Mouse (Mus musculus): ENCODE data around the gene Pitpnm2. TPM values are rescaled to one million over a fixed set of nuclear protein-coding genes. Genes with fewer than 3 reads are reported as not detected.

The Pitpnm2 gene
- polyA plus RNA-seq, 1 experiment = 19.6 TPM

DNA sequence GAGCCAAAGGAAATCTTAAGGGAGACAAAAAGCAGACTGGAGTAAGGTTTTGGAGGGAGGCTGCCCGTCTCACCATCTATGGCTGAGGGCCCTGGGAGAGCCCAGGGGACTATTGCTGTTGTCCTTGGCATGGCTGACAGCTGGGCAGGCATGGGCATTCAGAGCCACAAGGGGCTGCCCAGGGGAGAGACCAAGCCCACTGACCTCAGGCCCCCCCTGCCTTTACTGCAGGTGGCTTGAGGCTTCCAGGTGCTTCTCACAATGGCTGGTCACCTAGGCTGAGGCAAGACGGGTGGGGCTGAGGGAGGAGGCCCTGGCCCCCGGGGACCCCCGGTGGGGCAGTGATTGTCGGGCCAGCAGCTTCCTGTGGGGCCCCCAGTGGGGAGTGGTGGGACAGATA lies 130.4 kb downstream of the Pitpnm2 start:
- Histone ChIP-seq H3K36me3 (ENCODE audit: control insufficient read depth, insufficient read depth, low read length) (peaks cover 11% of the 10 kb centered on the region; the same call in 1 of the 2 replicates), H3K27me3 (ENCODE audit: control insufficient read depth, insufficient read depth, low read length) (no peaks in the 10 kb centered on the region), H3K4me1 (ENCODE audit: control insufficient read depth, insufficient read depth, insufficient read length, low read length) (peaks cover 9% of the 10 kb centered on the region), H3K4me3 (ENCODE audit: low read depth, low read length) (no peak overlapping the region), H3K27ac (ENCODE audit: insufficient read depth, low read depth, low read length) (no peak overlapping the region)
- 63% methylated on average over 5 of the region's 5 CpGs for WGBS
- no peak for TF ChIP-seq POLR2A (IDR thresholded peaks at IDR 0.05; ENCODE audit: low read depth, low read length)
- TF ChIP-seq CTCF (IDR thresholded peaks at IDR 0.05; ENCODE audit: extremely low read depth, insufficient read length, insufficient replicate concordance, low read depth, low read length) = no peak

GRCm38 (mm10) chr5:124115990-124116845 lies 133.3 kb downstream of the Pitpnm2 start, which contains the start of gene Arl6ip4:
Gene Arl6ip4, plus strand, starts transcription at chr5:124116089.
- under 1% methylated on average over 64 of the region's 64 CpGs for WGBS

GRCm38 (mm10) chr5:124115531-124115930 lies 134.0 kb downstream of the Pitpnm2 start:
- WGBS = 25% methylated on average over 6 of the region's 7 CpGs
- H3K4me1 ChIP-seq (ENCODE audit: control insufficient read depth, insufficient read depth, insufficient read length, low read length) = peaks cover 20% of the 10 kb centered on the region
- peaks cover 11% of the 10 kb centered on the region; the same call in 1 of the 2 replicates for H3K36me3 ChIP-seq (ENCODE audit: control insufficient read depth, insufficient read depth, low read length)
- H3K4me3 ChIP-seq (ENCODE audit: low read depth, low read length) = peak overlapping the region; percentile 83
- TF ChIP-seq CTCF (IDR thresholded peaks at IDR 0.05; ENCODE audit: extremely low read depth, insufficient read length, insufficient replicate concordance, low read depth, low read length) = no peak
- TF ChIP-seq POLR2A (IDR thresholded peaks at IDR 0.05; ENCODE audit: low read depth, low read length) = no peak
- H3K27me3 ChIP-seq (ENCODE audit: control insufficient read depth, insufficient read depth, low read length) = no peaks in the 10 kb centered on the region
- no peak overlapping the region for H3K27ac ChIP-seq (ENCODE audit: insufficient read depth, low read depth, low read length)

More at GRCm38 (mm10) chr5:124115990-124116845, 133.3 kb downstream of the Pitpnm2 start, which contains the start of gene Arl6ip4:
- TF ChIP-seq CTCF (IDR thresholded peaks at IDR 0.05; ENCODE audit: extremely low read depth, insufficient read length, insufficient replicate concordance, low read depth, low read length) (peak; percentile 12; the same call in 1 of the 2 replicates), POLR2A (IDR thresholded peaks at IDR 0.05; ENCODE audit: low read depth, low read length) (peak; percentile 33; the same call in 1 of the 2 replicates)
- Histone ChIP-seq H3K27ac (ENCODE audit: insufficient read depth, low read depth, low read length) (0 out of 2 replicates have a peak within 1 kb of the TSS, but pooled peaks have one; percentile 37), H3K36me3 (ENCODE audit: control insufficient read depth, insufficient read depth, low read length) (peaks cover 11% of the 10 kb centered on the region; the same call in 1 of the 2 replicates), H3K4me3 (ENCODE audit: low read depth, low read length) (peak within 1 kb of the TSS; percentile 83), H3K4me1 (ENCODE audit: control insufficient read depth, insufficient read depth, insufficient read length, low read length) (peaks cover 16% of the 10 kb centered on the region), H3K27me3 (ENCODE audit: control insufficient read depth, insufficient read depth, low read length) (no peaks in the 10 kb centered on the region)

- Histone ChIP-seq H3K36me3 (ENCODE audit: control insufficient read depth, insufficient read depth, low read length) (peaks cover 9% of the 10 kb centered on the region; the same call in 1 of the 2 replicates), H3K27ac (ENCODE audit: insufficient read depth, low read depth, low read length) (no peak overlapping the region), H3K4me1 (ENCODE audit: control insufficient read depth, insufficient read depth, insufficient read length, low read length) (peaks cover 20% of the 10 kb centered on the region), H3K4me3 (ENCODE audit: low read depth, low read length) (no peak overlapping the region), H3K27me3 (ENCODE audit: control insufficient read depth, insufficient read depth, low read length) (no peaks in the 10 kb centered on the region)
- WGBS = 94% methylated on average over 24 of the region's 24 CpGs
- TF ChIP-seq POLR2A (IDR thresholded peaks at IDR 0.05; ENCODE audit: low read depth, low read length) (no peak), CTCF (IDR thresholded peaks at IDR 0.05; ENCODE audit: extremely low read depth, insufficient read length, insufficient replicate concordance, low read depth, low read length) (no peak)
Measured at GRCm38 (mm10) chr5:124114276-124115025, 135.1 kb downstream of the Pitpnm2 start.

GRCm38 (mm10) chr5:124113030-124113429 lies 136.5 kb downstream of the Pitpnm2 start:
- H3K27me3 ChIP-seq (ENCODE audit: control insufficient read depth, insufficient read depth, low read length) = no peaks in the 10 kb centered on the region
- peaks cover 20% of the 10 kb centered on the region for H3K4me1 ChIP-seq (ENCODE audit: control insufficient read depth, insufficient read depth, insufficient read length, low read length)
- H3K27ac ChIP-seq (ENCODE audit: insufficient read depth, low read depth, low read length) = peak overlapping the region; percentile 50
- peaks cover 3% of the 10 kb centered on the region; the same call in 1 of the 2 replicates for H3K36me3 ChIP-seq (ENCODE audit: control insufficient read depth, insufficient read depth, low read length)
- TF ChIP-seq POLR2A (IDR thresholded peaks at IDR 0.05; ENCODE audit: low read depth, low read length) = no peak
- TF ChIP-seq CTCF (IDR thresholded peaks at IDR 0.05; ENCODE audit: extremely low read depth, insufficient read length, insufficient replicate concordance, low read depth, low read length) = no peak; the same call in 1 of the 2 replicates
- peak overlapping the region; percentile 86 for H3K4me3 ChIP-seq (ENCODE audit: low read depth, low read length)
- WGBS = 13% methylated on average over 14 of the region's 14 CpGs

DNA sequence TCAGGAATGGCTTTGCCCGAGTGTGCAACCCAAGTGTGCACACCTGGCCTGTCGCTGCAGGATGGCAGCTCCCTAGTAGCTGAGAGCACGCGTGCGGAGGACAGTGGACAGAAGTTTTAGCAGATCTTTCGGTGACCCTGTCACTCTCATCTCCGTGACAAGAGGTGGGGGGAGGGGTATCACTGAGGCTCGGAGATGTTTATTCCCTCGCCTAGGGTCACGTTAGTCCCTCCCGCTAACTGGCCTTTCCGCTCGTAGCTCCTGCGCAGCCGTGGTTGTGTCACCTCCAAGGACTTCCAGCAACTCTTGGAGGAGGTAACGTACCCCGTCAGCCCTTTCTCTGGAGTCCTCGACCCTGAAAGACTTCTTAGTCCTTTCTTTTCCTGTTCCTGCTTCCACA lies 137.0 kb downstream of the Pitpnm2 start:
- under 1% methylated on average over 18 of the region's 18 CpGs for WGBS
- TF ChIP-seq POLR2A (IDR thresholded peaks at IDR 0.05; ENCODE audit: low read depth, low read length) = no peak
- TF ChIP-seq CTCF (IDR thresholded peaks at IDR 0.05; ENCODE audit: extremely low read depth, insufficient read length, insufficient replicate concordance, low read depth, low read length) = no peak

More for the DNA sequence above, 137.0 kb downstream of the Pitpnm2 start:
- H3K4me1 ChIP-seq (ENCODE audit: control insufficient read depth, insufficient read depth, insufficient read length, low read length) = peaks cover 20% of the 10 kb centered on the region
- H3K27me3 ChIP-seq (ENCODE audit: control insufficient read depth, insufficient read depth, low read length) = no peaks in the 10 kb centered on the region
- H3K27ac ChIP-seq (ENCODE audit: insufficient read depth, low read depth, low read length) = peak overlapping the region; percentile 50
- H3K4me3 ChIP-seq (ENCODE audit: low read depth, low read length) = peak overlapping the region; percentile 86
- peaks cover 3% of the 10 kb centered on the region; the same call in 1 of the 2 replicates for H3K36me3 ChIP-seq (ENCODE audit: control insufficient read depth, insufficient read depth, low read length)
